Mouse (Mus musculus): Measurements from ENCODE around the gene Sema7a. TPM values are rescaled to one million over a fixed set of nuclear protein-coding genes. Genes with fewer than 3 reads are reported as not detected.

Gene Sema7a
- polyA plus RNA-seq, 1 experiment, result 3.2 TPM

DNA sequence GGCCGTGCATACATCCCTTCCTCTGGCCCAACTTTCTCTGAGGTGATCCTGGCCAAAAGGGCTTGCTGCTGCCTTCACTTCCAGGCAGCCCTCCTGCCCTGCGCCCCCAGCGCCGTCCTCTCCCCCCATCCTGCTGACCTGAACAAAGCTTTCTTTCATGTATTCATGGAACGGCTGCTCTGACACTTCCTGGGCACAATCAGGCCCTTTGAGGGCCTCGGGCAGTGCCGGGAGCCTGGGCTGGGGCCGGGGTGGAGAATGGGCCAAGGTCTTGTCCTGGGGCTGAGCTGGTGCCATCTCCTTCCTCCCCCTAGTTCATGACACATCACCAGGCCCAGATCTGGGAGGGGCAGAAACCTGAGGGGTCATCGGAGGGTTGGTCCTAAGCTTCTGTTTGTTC is 10.6 kb downstream of the Sema7a start:
- 82% methylated on average over 9 of the region's 9 CpGs for WGBS
- Histone ChIP-seq H3K4me3 (replicated peaks; ENCODE audit: control insufficient read depth, low read depth, low read length) (no peak overlapping the region), H3K27ac (ENCODE audit: control insufficient read depth, insufficient read depth, low read depth, low read length, poor library complexity) (no peak overlapping the region), H3K4me1 (ENCODE audit: control insufficient read depth, insufficient read depth, low read length) (peaks cover 6% of the 10 kb centered on the region)
- no peak for TF ChIP-seq POLR2A (IDR thresholded peaks at IDR 0.05; ENCODE audit: borderline replicate concordance, control insufficient read depth, low read depth, low read length)
- TF ChIP-seq CTCF (IDR thresholded peaks at IDR 0.05; ENCODE audit: control insufficient read depth, insufficient read depth, low read length), result no peak

DNA sequence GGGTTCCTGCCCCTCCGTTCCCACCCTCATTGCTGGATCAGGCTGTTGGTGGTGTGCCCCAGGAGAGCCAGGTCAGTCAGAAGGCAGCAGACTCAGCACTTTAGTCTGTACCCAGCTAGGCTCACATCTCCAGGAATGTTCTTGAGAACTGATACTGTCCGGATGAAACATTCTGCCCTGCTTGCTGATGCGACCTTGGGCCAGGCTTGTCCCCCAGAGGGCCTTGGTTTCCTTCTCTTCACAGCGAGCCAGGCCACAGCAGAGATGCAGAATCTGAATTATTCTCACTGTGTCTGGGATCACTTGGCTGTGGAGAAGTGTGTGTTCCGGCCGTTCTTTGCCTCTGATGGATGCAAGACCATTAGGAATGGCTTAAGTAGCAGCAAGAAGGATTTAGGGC is 12.1 kb downstream of the Sema7a start:
- no peak for TF ChIP-seq CTCF (IDR thresholded peaks at IDR 0.05; ENCODE audit: control insufficient read depth, insufficient read depth, low read length)
- no peak for TF ChIP-seq POLR2A (IDR thresholded peaks at IDR 0.05; ENCODE audit: borderline replicate concordance, control insufficient read depth, low read depth, low read length)
- WGBS, result 80% methylated on average over 6 of the region's 6 CpGs
- H3K4me3 ChIP-seq (replicated peaks; ENCODE audit: control insufficient read depth, low read depth, low read length), result no peak overlapping the region
- peaks cover 15% of the 10 kb centered on the region for H3K4me1 ChIP-seq (ENCODE audit: control insufficient read depth, insufficient read depth, low read length)
- no peak overlapping the region for H3K27ac ChIP-seq (ENCODE audit: control insufficient read depth, insufficient read depth, low read depth, low read length, poor library complexity)

DNA sequence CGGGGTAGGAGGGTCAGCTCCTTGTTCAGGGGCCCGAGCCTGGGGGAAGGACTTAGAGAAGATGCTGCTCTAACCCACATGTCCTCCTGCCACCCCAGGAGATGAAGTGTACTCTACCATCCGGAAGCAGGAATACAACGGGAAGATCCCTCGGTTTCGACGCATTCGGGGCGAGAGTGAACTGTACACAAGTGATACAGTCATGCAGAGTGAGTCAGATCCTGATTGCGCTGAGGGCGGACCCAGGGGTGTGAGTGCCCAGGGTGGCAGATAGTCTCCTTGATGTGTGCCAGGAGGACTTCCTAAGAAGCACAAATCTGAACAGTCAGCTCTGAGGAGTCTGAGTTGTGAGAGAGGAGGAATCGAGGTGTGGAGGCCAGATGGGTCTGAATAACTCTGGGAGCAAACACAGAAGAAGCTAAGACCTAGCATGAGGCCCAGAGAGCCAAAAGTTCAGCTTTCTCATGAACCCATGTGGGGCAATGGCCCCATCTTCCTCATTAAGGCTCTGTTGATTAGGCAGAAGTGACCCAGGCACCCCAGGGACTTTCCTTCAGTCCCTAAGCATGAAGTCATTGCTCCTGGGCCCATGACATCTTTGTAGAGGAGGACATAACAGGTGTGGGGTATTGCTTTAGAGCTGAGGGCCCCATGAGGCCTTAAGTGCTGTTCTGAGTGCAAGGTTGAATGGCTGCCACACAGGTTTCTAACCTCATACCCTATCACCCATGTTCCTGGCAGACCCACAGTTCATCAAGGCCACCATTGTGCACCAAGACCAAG is 15.2 kb downstream of the Sema7a start:
- peaks cover 19% of the 10 kb centered on the region for H3K4me1 ChIP-seq (ENCODE audit: control insufficient read depth, insufficient read depth, low read length)
- 86% methylated on average over 12 of the region's 12 CpGs for WGBS
- H3K4me3 ChIP-seq (replicated peaks; ENCODE audit: control insufficient read depth, low read depth, low read length), result no peak overlapping the region
- peak overlapping the region; percentile 1; the same call in 1 of the 2 replicates for H3K27ac ChIP-seq (ENCODE audit: control insufficient read depth, insufficient read depth, low read depth, low read length, poor library complexity)
- TF ChIP-seq CTCF (IDR thresholded peaks at IDR 0.05; ENCODE audit: control insufficient read depth, insufficient read depth, low read length) (no peak), POLR2A (IDR thresholded peaks at IDR 0.05; ENCODE audit: borderline replicate concordance, control insufficient read depth, low read depth, low read length) (no peak)

DNA sequence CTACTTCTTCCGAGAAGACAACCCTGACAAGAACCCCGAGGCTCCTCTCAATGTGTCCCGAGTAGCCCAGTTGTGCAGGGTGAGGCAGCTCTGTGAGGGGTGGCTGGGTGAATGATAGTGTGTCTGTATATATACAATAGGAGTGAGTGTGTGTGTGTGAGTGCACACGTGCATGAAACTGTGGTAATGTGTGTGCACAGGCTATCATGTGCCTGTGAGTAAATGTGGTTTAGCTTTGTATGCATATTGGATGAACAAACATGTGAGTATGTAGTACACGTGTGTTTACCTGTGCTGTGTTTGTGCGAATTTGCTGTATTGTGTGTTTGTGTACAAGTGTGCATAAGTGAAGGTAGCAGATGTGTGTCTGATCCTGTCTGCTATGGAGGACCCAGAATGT is 15.9 kb downstream of the Sema7a start:
- H3K4me1 ChIP-seq (ENCODE audit: control insufficient read depth, insufficient read depth, low read length), result peaks cover 19% of the 10 kb centered on the region
- 69% methylated on average over 6 of the region's 6 CpGs for WGBS
- H3K4me3 ChIP-seq (replicated peaks; ENCODE audit: control insufficient read depth, low read depth, low read length), result no peak overlapping the region
- H3K27ac ChIP-seq (ENCODE audit: control insufficient read depth, insufficient read depth, low read depth, low read length, poor library complexity), result peak overlapping the region; percentile 1; the same call in 1 of the 2 replicates
- no peak for TF ChIP-seq POLR2A (IDR thresholded peaks at IDR 0.05; ENCODE audit: borderline replicate concordance, control insufficient read depth, low read depth, low read length)
- TF ChIP-seq CTCF (IDR thresholded peaks at IDR 0.05; ENCODE audit: control insufficient read depth, insufficient read depth, low read length), result no peak

DNA sequence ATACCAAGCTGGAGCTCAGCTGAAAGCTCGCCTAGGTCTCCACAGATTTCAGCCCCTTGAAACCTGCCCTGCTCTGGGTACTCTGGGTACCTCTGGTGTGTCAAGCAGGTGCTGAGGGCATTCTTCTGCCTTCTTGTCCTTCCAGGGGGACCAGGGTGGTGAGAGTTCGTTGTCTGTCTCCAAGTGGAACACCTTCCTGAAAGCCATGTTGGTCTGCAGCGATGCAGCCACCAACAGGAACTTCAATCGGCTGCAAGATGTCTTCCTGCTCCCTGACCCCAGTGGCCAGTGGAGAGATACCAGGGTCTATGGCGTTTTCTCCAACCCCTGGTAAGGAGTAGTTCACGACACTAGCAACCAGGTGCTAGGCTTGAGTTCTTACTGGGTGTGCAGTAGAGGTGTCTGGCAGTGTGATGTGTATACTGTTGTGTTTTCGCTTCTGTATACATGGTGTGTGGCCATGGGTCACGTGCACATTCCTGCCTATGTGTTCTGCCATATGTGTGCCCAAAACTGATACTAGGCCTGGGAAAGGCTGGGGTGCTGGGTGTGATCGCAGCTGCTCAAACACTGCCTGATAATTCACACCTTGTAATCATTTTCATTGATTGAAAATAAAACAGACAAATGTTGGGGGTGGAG is 16.4 kb downstream of the Sema7a start:
- 64% methylated on average over 9 of the region's 9 CpGs for WGBS
- peak overlapping the region; percentile 76 for H3K27ac ChIP-seq (ENCODE audit: control insufficient read depth, insufficient read depth, low read depth, low read length, poor library complexity)
- TF ChIP-seq CTCF (IDR thresholded peaks at IDR 0.05; ENCODE audit: control insufficient read depth, insufficient read depth, low read length) (no peak), POLR2A (IDR thresholded peaks at IDR 0.05; ENCODE audit: borderline replicate concordance, control insufficient read depth, low read depth, low read length) (no peak)
- peaks cover 19% of the 10 kb centered on the region for H3K4me1 ChIP-seq (ENCODE audit: control insufficient read depth, insufficient read depth, low read length)
- no peak overlapping the region for H3K4me3 ChIP-seq (replicated peaks; ENCODE audit: control insufficient read depth, low read depth, low read length)

DNA sequence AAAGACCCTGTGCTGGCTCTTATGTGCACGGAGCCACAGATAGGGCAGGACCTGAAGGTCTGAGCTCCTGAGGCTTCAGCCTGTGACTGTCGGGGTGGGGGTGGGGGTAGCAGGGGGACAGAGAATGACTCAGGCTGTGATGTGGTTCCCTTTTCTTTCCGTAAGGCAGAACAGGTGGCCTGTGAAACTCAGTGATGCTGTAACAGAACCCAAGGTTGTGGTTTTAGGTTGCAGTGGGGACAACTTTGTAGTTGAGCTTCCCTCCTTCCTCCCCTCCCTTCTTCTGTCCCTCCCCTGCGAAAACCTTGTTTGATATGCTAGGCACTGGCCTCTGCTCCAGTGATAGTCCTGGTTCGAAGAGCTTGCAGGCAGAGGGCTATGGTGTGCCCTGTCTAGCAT is 16.9 kb downstream of the Sema7a start:
- 12% methylated on average over 5 of the region's 5 CpGs for WGBS
- H3K4me3 ChIP-seq (replicated peaks; ENCODE audit: control insufficient read depth, low read depth, low read length), result no peak overlapping the region
- peaks cover 19% of the 10 kb centered on the region for H3K4me1 ChIP-seq (ENCODE audit: control insufficient read depth, insufficient read depth, low read length)
- H3K27ac ChIP-seq (ENCODE audit: control insufficient read depth, insufficient read depth, low read depth, low read length, poor library complexity), result peak overlapping the region; percentile 76
- TF ChIP-seq CTCF (IDR thresholded peaks at IDR 0.05; ENCODE audit: control insufficient read depth, insufficient read depth, low read length) (no peak), POLR2A (IDR thresholded peaks at IDR 0.05; ENCODE audit: borderline replicate concordance, control insufficient read depth, low read depth, low read length) (no peak)

DNA sequence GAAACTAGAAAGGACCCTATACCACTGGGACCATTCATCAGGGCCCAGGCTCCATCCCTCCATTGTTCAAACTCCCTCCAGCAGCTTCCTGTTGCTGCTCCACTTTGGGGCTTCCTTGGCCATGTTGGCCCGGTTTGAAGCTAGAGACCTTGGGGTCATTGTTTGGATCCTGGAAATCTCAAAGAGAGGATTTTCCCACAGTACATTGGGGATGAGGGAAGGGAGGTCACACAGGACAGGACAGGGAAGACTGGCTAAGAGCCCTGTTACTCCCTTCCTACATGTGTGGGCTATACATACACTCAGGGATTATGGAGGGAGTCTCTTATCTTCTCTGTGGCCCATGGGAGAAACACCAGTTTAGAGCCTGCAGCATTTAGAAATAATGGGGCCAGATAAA is 18.7 kb downstream of the Sema7a start:
- H3K4me1 ChIP-seq (ENCODE audit: control insufficient read depth, insufficient read depth, low read length), result peaks cover 17% of the 10 kb centered on the region
- no peak overlapping the region for H3K27ac ChIP-seq (ENCODE audit: control insufficient read depth, insufficient read depth, low read depth, low read length, poor library complexity)
- TF ChIP-seq CTCF (IDR thresholded peaks at IDR 0.05; ENCODE audit: control insufficient read depth, insufficient read depth, low read length), result no peak
- no peak for TF ChIP-seq POLR2A (IDR thresholded peaks at IDR 0.05; ENCODE audit: borderline replicate concordance, control insufficient read depth, low read depth, low read length)
- H3K4me3 ChIP-seq (replicated peaks; ENCODE audit: control insufficient read depth, low read depth, low read length), result no peak overlapping the region
- 81% methylated on average over 1 of the region's 1 CpGs for WGBS

DNA sequence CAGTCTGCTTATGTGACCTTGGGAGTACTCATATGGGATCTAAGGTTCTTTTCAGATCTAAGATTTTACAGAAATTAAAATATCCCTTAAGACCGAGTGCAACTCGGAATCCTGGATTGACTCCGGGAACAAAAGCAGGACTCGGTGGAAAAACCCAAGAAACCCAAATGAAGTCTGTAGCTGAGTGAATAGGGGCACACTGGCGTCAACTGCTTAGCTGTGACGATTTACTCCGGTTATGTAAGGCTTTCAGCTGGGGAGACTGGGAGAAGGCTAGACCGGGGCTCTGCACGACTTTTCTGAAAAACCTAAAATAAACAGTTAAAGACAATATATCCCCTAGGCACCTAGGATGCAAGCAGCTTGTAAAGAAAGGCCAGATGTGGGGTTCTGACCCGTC is 19.5 kb downstream of the Sema7a start:
- no peak overlapping the region for H3K27ac ChIP-seq (ENCODE audit: control insufficient read depth, insufficient read depth, low read depth, low read length, poor library complexity)
- TF ChIP-seq POLR2A (IDR thresholded peaks at IDR 0.05; ENCODE audit: borderline replicate concordance, control insufficient read depth, low read depth, low read length) (no peak), CTCF (IDR thresholded peaks at IDR 0.05; ENCODE audit: control insufficient read depth, insufficient read depth, low read length) (no peak)
- H3K4me3 ChIP-seq (replicated peaks; ENCODE audit: control insufficient read depth, low read depth, low read length), result no peak overlapping the region
- 88% methylated on average over 10 of the region's 10 CpGs for WGBS
- peaks cover 17% of the 10 kb centered on the region for H3K4me1 ChIP-seq (ENCODE audit: control insufficient read depth, insufficient read depth, low read length)

Measured in bone marrow, adult 2 months (tissue).